8 mouse cellular contexts compared by ENCODE assay signal in the genomic region with DNA sequence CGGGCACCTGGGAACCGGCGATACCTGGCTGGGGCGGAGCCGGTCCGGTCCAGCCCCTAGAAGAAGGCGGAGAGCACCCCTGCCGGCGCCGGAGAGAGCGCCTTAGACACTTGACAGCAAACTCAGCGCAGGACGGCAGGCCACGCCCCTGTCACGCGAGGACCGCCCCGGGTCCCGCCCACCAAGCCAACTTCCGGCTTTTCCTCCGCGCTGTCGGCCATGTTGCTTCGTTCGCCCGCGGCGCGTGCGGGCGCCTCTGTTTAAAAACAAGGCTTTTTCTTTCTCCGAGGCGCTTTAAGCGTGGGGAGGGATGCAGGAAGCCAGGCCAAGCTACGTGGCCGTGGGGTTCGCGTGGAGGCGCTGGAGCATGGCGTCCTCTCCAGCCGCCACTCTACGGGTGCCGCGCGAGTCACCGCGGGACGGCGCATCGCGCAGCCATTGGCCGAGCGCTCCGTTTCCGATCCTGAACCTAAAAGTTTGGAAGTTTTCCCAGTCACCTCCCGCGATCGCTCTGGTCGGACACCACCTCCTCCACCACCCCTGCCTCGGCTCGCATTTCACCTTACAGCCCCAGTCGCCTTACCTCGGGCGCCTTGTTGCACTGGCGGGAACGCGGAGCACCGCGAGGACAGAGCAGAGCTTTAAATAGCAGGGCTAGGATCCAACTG. TPM values are rescaled to one million over a fixed set of nuclear protein-coding genes. Genes with fewer than 3 reads are reported as not detected.
DNase-seq lines count a peak whose midpoint lies in the region; ATAC-seq and TF ChIP-seq lines count a peak whose summit lies in the region.

Gene Tbc1d2, minus strand, starts transcription at position 124 of the 668 bp plus-strand sequence.

- DNase-seq in adipocyte (ENCODE audit: low spot score), result peak; percentile 91
- peak; percentile 96 for DNase-seq in gastrocnemius, adult 2 months
- peak; percentile 92 to 95 for DNase-seq in left cerebral cortex, adult 18-20 months (ENCODE audit: low spot score in 2 of 2)
- peak; percentile 96 to 97 for DNase-seq in lung, postnatal 4 days
- peak; percentile 94 for DNase-seq in retina, postnatal 1 day
- DNase-seq in thymus, postnatal 4 days, result peak; percentile 98

- H3K4me2 ChIP-seq in hindbrain, embryonic 16.5 days (ENCODE audit: low read length), result peak within 1 kb of the TSS; percentile 98

- H3K4me3 ChIP-seq in cortical plate, adult 2 months (ENCODE audit: insufficient read depth, low read length), result peak within 1 kb of the TSS; percentile 54
- peak within 1 kb of the TSS; percentile 83 for H3K4me3 ChIP-seq in gastrocnemius, adult 2 months
- peak within 1 kb of the TSS; percentile 82 for H3K4me3 ChIP-seq in hindbrain, embryonic 16.5 days (ENCODE audit: low read length)

- peak; percentile 27; the same call in 1 of the 2 replicates for TF ChIP-seq POLR2A in cortical plate, adult 2 months (IDR thresholded peaks at IDR 0.05; ENCODE audit: extremely low read depth, insufficient read depth, low read length)

- ATAC-seq in hindbrain, embryonic 16.5 days, result peak; percentile 98

- no peak within 1 kb of the TSS for H3K27ac ChIP-seq in cortical plate, adult 2 months (ENCODE audit: insufficient read depth, low read length)
- H3K27ac ChIP-seq in gastrocnemius, adult 2 months, result peak within 1 kb of the TSS; percentile 99
- H3K27ac ChIP-seq in hindbrain, embryonic 16.5 days (ENCODE audit: low read depth, low read length), result peak within 1 kb of the TSS; percentile 71

- H3K27me3 ChIP-seq in hindbrain, embryonic 16.5 days (replicated peaks; ENCODE audit: control insufficient read depth, insufficient read depth, low read length), result peaks cover 14% of the 10 kb centered on the region

- H3K9me3 ChIP-seq in hindbrain, embryonic 16.5 days (ENCODE audit: control insufficient read depth, low read length), result no peaks in the 10 kb centered on the region

- peak within 1 kb of the TSS; percentile 72 for H3K9ac ChIP-seq in hindbrain, embryonic 16.5 days (ENCODE audit: low read depth, low read length)

- H3K4me1 ChIP-seq in cortical plate, adult 2 months (ENCODE audit: control insufficient read depth, insufficient read depth, low read length), result peaks cover 5% of the 10 kb centered on the region; the same call in 1 of the 2 replicates
- peaks cover 7% of the 10 kb centered on the region for H3K4me1 ChIP-seq in hindbrain, embryonic 16.5 days (ENCODE audit: control insufficient read depth, insufficient read depth, low read depth, low read length)

- TF ChIP-seq CTCF in cortical plate, adult 2 months (IDR thresholded peaks at IDR 0.05; ENCODE audit: extremely low read depth, insufficient read depth, low read length), result no peak
- TF ChIP-seq CTCF in gastrocnemius, adult 2 months (IDR thresholded peaks at IDR 0.05), result peak; percentile 60

- no peaks in the 10 kb centered on the region for H3K36me3 ChIP-seq in hindbrain, embryonic 16.5 days (ENCODE audit: control insufficient read depth, insufficient read depth, low read length)

- under 1% methylated on average over 68 of the region's 69 CpGs for WGBS in hindbrain, embryonic 16.5 days

- intact Hi-C loops in gastrocnemius, adult 2 months (cut with DNase I), result loop anchor here (5.0 to 10.0 kb wide), 2 partner anchors 143 to 455 kb away; partner anchors contain the start of gene Xpa

RNA-seq across cellular contexts. Expression of gene Tbc1d2, which starts in this region (rescaled TPM):
- polyA plus RNA-seq in cortical plate, adult 2 months (2012; rRNA removed), result 5.6 and 6.4 TPM in 2 replicates
- total RNA-seq in gastrocnemius, adult 2 months (2021), result under 1 TPM; 0.39 to 0.59 TPM
- polyA plus RNA-seq in hindbrain, embryonic 16.5 days (2015; fragmentation: Nextera tagmentation; extraction: Ambion mirVana), result 1.1 and 1.3 TPM in 2 replicates
- 1 to 10 TPM; 4.0 to 4.4 TPM for total RNA-seq in left cerebral cortex, adult 18-20 months (2021)

Comparison
In these comparisons a context has a peak if more than half of its experiments do, and no peak if none do; other contexts are left out.
1. Peak in DNase-seq, H3K4me3 ChIP-seq and H3K27ac ChIP-seq in gastrocnemius, adult 2 months; RNA of the gene not detected or under 1 TPM.